Mouse (Mus musculus) neural tube, embryonic 15.5 days (tissue): ENCODE data around the gene Lta. TPM values are rescaled to one million over a fixed set of nuclear protein-coding genes. Genes with fewer than 3 reads are reported as not detected.

Source experiments
- ATAC-seq: fragments of 200-750 bp; cut with Nextera tagmentation; 2 replicates; pipeline ENCODE4 v1.8.0; 2017; ENCODE audit warnings: mild to moderate bottlenecking, moderate TSS enrichment, moderate library complexity; ENCODE audit not compliant: low FRiP score
- H3K27ac ChIP-seq: fragments of 300-500 bp; sonication (generic); replicated peaks from 2 replicates; pipeline ENCODE4 v1.5.1; 2015; ENCODE audit warnings: mild to moderate bottlenecking, inconsistent platforms
- H3K27me3 ChIP-seq: fragments of 300-500 bp; sonication (generic); replicated peaks from 2 replicates; pipeline ENCODE4 v1.6.1; 2015; ENCODE audit warnings: inconsistent platforms
- H3K36me3 ChIP-seq: fragments of 300-500 bp; sonication (generic); 2 replicates; pipeline ENCODE4 v1.6.1; 2015; ENCODE audit warnings: inconsistent platforms
- H3K4me1 ChIP-seq: fragments of 300-500 bp; sonication (generic); 2 replicates; pipeline ENCODE4 v1.6.1; 2015; ENCODE audit warnings: inconsistent platforms
- H3K4me2 ChIP-seq: fragments of 300-500 bp; sonication (generic); 2 replicates; pipeline ENCODE4 v1.6.1; 2015; ENCODE audit warnings: inconsistent platforms, mild to moderate bottlenecking, moderate library complexity
- H3K4me3 ChIP-seq: fragments of 300-500 bp; sonication (generic); replicated peaks from 2 replicates; pipeline ENCODE4 v1.5.1; 2015; ENCODE audit warnings: mild to moderate bottlenecking, inconsistent platforms
- H3K9ac ChIP-seq: fragments of 300-500 bp; sonication (generic); replicated peaks from 2 replicates; pipeline ENCODE4 v1.6.1; 2015; ENCODE audit warnings: mild to moderate bottlenecking, inconsistent platforms
- H3K9me3 ChIP-seq: fragments of 300-500 bp; sonication (generic); replicated peaks from 2 replicates; pipeline ENCODE4 v1.6.1; 2016; ENCODE audit warnings: inconsistent platforms
- WGBS: fragments of 180-500 bp; shearing (Covaris S2); methylation state at CpG from one replicate; pipeline ENCODE4 v1.1.7; 2015; ENCODE audit warnings: mixed read lengths; 5-methylcytosine and 5-hydroxymethylcytosine counted together
- polyA plus RNA-seq: library from polyadenylated mRNA; unstranded; fragments of >200 nt; fragmentation: Nextera tagmentation; extraction: Ambion mirVana; gene quantifications from 2 replicates; pipeline ENCODE4 v1.2.1, GENCODE M21; 2015

Gene Lta
- polyA plus RNA-seq, result 0.75 and 0.77 TPM in 2 replicates

DNA sequence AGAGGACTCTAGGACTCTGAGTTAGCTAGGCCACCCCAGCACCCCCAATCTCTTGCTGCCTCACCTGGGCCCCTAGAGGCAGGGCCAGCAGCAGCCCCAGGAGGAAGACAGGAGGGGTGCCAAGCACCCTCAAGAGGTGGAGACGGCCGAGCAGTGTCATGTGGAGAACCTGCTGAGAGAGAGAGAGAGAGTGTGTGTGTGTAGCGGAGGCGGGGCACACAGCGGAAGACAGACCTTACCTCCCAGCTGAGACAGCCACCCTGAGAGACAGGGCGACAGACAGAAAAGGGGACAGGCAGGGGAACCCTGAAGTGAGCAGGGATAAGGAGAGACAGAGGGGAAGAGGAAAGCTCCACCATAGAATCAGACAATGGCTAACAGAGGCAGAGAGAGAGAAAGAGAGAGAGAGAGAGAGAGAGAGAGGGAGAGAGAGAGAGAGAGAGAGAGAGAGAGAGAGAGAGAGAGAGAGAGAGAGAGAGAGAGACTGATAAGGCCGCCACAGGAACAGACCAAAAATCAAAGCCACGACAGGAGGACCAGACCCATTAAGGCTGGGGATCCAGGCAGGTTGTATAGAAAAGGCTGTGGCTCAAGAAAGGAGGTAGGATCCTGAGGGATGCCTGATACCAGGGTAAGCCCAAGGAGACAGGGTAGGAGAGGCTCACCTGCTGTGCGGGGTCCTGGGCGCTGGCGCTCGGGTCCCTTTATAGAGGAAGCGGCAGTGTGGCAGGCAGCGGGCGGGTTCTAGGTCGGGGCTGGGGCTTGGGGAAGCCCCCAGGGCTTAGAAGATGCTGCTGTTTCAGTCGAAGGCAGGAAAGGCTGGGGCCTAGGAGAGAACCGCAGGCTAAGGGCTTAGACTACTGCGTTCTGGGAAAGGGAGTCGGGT lies at the start of gene Lta:
Gene Lta, minus strand, starts transcription at position 858 of the 886 bp plus-strand sequence.
- Histone ChIP-seq H3K9ac (no peak within 1 kb of the TSS), H3K4me1 (no peaks in the 10 kb centered on the region), H3K9me3 (no peaks in the 10 kb centered on the region), H3K27me3 (peaks cover 24% of the 10 kb centered on the region), H3K27ac (no peak within 1 kb of the TSS), H3K4me2 (no peak within 1 kb of the TSS), H3K4me3 (no peak within 1 kb of the TSS), H3K36me3 (no peaks in the 10 kb centered on the region)
- WGBS, result 36% methylated on average over 20 of the region's 20 CpGs
- no peak for ATAC-seq

DNA sequence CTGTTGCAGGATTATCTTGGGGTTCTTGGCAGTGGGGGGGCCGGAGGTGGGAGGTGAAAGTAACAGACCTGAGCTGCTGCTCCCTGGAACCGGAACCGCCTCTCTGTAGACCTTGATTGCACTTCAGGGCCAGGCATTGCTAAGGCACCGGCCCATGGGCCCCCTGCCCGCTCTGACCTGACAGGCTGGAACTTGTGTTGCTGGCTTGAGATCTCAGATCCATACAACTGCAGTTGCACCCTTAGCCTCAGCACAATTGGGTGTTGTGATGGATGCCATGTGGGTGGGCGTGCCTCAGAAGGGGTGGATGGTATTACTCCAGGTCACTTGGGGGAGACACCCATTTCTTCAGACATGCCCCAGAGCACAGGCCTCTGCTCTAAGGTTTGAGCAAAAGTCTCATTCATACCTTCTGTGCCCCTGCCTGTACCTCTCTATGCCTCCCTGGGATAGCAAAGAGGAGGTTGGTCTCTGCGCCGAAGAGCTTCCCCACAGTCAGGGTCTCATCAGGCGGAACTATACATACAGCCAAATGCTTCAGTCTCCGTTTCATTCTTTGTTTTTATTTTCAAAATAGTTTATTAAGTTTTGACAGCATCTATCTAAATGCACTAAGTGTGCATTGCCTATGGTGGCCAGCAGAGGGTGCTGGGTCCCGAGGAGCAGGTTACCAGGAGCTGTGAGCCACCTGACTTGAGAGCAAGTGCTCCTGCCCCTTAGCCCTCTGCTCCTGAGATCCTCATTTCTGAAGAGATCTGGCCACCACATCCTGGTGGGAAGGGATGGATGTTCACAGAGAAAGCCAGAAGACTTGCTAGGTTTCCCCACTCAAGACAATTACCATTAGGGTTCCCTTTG lies 49.3 kb upstream of the Lta start:
- Histone ChIP-seq H3K36me3 (peaks cover 50% of the 10 kb centered on the region), H3K4me3 (no peak overlapping the region), H3K9me3 (no peaks in the 10 kb centered on the region)

DNA sequence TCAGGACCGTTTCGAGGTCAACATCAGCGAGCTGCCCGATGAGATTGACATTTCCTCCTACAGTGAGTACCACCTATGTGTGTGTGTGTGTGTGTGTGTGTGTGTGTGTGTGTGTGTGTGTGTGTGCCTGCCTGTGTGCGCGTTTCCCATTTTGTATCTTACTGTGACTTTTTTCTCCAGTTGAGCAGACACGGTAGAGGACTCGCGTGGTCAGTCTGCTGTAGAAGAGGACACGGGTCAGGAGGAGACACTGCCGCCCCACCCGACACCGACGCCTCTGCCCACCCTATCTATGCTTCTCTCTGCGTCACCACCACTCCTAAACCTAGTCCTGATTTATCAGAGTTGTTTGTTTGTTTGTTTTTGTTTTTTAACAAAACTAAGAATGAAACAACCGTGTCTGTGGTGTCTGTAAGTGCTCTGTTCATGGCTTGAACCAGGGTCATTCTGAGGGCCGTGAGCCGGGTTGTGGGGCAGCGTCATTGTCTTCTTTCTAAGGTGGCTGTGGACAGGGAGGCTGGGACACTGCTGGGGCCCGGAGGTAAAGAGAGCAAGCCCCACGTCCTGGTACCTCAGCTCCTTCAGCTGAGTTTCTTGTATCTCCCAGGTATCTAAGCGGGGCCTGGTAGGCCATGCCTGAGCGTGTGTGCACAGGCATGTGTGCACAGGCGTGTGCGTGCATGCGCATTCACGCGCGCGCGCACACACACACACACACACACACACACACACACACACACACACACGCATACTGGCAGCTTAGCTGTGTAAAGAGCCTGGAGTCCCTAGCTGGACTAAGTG lies 48.3 kb upstream of the Lta start:
- no peak overlapping the region for H3K27ac ChIP-seq
- WGBS, result 88% methylated on average over 32 of the region's 32 CpGs
- H3K27me3 ChIP-seq, result no peaks in the 10 kb centered on the region
- H3K4me2 ChIP-seq, result no peak overlapping the region
- no peak overlapping the region for H3K4me3 ChIP-seq
- H3K9ac ChIP-seq, result no peak overlapping the region
- peaks cover 60% of the 10 kb centered on the region for H3K36me3 ChIP-seq
- no peak for ATAC-seq
- peaks cover 4% of the 10 kb centered on the region; the same call in 1 of the 2 replicates for H3K4me1 ChIP-seq
- no peaks in the 10 kb centered on the region for H3K9me3 ChIP-seq

More for the DNA sequence above, 49.3 kb upstream of the Lta start:
- 0 out of 2 replicates have a peak, but pooled peaks have one; percentile 6 for ATAC-seq
- H3K4me2 ChIP-seq, result no peak overlapping the region
- no peak overlapping the region for H3K9ac ChIP-seq
- peaks cover 4% of the 10 kb centered on the region; the same call in 1 of the 2 replicates for H3K4me1 ChIP-seq
- H3K27ac ChIP-seq, result no peak overlapping the region
- H3K27me3 ChIP-seq, result 0 out of 2 replicates have a peak, but pooled peaks cover 3% of the 10 kb centered on the region
- 58% methylated on average over 11 of the region's 11 CpGs for WGBS

DNA sequence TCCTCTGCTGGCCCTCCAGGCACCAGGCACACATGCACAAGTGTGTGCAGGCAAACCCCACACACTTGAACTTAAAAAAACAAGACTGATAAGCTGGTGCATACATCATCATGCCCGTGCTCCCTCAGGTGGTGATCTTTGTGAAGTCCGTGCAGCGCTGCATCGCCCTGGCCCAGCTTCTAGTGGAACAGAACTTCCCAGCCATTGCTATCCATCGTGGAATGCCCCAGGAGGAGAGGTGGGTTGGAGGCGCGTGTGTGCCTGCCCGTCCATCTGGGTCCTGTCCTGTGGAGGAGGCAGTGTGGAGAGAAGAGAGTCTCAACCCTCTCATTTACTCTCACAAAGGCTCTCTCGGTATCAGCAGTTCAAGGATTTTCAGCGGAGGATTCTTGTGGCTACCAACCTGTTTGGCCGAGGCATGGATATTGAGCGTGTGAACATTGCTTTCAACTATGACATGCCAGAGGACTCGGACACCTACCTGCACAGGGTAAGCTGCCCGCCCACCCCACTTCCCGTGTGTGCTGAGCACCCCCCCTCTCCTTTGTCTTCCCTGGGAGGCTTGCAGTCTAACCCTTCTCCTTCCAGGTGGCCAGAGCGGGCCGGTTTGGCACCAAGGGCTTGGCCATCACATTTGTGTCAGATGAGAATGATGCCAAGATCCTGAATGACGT lies 47.6 kb upstream of the Lta start:
- no peak for ATAC-seq
- peaks cover 66% of the 10 kb centered on the region for H3K36me3 ChIP-seq

DNA sequence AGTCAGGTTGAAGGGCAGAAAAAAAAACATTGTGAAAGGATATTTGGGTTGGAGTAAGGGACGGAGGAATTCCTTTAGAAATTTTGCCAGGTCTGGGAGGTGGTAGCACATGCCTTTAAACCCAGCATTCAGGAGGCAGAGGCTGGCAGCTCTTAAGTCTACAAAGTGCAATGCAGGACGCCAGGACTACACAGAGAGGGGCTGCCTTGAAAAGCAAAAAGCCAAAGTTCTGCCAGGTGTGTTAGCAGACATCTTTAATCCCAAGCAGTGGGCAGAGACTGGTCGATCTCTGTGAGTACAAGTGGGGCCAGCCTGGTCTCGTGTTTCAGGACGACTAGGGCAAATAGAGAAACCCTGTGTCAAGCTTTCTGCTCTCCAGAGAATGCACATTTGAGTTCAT lies 46.8 kb upstream of the Lta start:
- peaks cover 74% of the 10 kb centered on the region for H3K36me3 ChIP-seq
- no peak overlapping the region for H3K4me3 ChIP-seq
- H3K9ac ChIP-seq, result no peak overlapping the region
- H3K27ac ChIP-seq, result no peak overlapping the region
- peaks cover 8% of the 10 kb centered on the region for H3K4me1 ChIP-seq
- H3K9me3 ChIP-seq, result no peaks in the 10 kb centered on the region
- no peak overlapping the region for H3K4me2 ChIP-seq
- WGBS, result 85% methylated on average over 5 of the region's 5 CpGs
- no peak for ATAC-seq
- H3K27me3 ChIP-seq, result no peaks in the 10 kb centered on the region

More for the DNA sequence above, 47.6 kb upstream of the Lta start:
- H3K4me3 ChIP-seq, result no peak overlapping the region
- no peaks in the 10 kb centered on the region for H3K9me3 ChIP-seq
- no peak overlapping the region for H3K9ac ChIP-seq
- WGBS, result 87% methylated on average over 18 of the region's 18 CpGs
- no peak overlapping the region for H3K4me2 ChIP-seq
- H3K4me1 ChIP-seq, result peaks cover under 1% of the 10 kb centered on the region
- H3K27ac ChIP-seq, result no peak overlapping the region
- H3K27me3 ChIP-seq, result no peaks in the 10 kb centered on the region

DNA sequence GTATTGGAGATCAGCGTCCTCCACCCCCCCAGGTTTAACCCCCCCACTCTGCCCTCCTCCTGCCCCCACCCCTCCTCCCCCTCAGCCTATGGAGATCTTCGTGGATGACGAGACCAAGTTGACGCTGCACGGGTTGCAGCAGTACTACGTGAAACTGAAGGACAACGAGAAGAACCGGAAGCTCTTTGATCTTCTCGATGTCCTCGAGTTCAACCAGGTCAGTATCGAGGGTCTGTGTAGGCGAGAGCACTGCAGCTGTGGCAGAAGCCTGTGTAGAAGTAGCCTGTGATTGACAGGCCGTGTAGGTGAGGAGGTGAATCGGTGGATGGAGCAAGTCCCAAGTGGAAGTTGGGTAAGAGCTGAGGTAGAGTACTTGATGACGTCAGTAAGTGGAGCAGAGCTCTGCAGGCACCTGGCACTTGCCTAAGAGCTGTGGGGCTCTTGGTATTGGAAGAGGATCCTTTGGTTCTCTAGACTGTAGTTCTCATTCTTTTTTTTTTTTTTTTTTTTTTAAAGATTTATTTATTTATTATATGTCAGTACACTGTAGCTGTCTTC lies 46.1 kb upstream of the Lta start:
- Histone ChIP-seq H3K36me3 (peaks cover 81% of the 10 kb centered on the region), H3K27ac (no peak overlapping the region), H3K4me1 (peaks cover 14% of the 10 kb centered on the region), H3K4me2 (no peak overlapping the region), H3K4me3 (no peak overlapping the region), H3K27me3 (no peaks in the 10 kb centered on the region), H3K9me3 (no peaks in the 10 kb centered on the region), H3K9ac (no peak overlapping the region)
- no peak for ATAC-seq
- 85% methylated on average over 15 of the region's 15 CpGs for WGBS

DNA sequence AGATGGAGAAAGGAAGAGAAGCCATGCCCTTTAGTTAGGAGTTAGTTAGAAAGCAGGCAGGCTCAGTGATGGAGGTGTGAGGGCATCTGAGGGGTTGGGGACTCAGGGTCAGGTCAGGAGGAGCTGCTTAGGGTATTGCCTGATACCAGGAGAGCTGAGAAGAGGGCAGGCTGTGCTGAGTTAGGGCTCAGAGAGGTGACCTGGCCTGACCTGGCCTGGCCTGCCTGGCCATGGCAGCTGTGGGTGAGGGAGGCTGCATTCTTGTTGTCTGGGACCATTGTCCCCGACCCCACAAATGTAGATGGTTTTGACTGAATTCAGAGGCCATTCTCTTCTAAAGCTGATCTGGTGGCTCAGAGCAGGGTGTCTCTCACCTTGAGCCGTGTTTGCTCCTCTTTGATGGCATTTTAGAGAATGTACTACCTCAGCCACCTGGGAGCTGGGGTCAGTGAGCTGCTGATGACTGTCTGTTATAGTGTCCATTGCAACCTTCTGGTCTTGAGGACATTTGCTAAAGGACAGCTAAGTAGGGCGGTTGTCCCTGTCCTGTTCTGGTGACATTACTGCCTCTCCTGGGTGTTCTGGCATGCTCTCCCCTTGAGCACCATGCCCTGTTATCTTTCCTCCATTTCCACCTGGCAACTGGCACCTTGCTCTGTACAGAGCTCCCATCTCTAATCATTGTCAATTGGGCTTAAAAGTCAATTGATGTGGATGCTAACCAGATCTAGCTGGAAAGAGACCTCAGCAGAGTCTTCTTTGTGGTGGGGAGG lies 45.4 kb upstream of the Lta start:
- Histone ChIP-seq H3K4me1 (peaks cover 21% of the 10 kb centered on the region), H3K27me3 (no peaks in the 10 kb centered on the region), H3K36me3 (peaks cover 88% of the 10 kb centered on the region), H3K4me3 (no peak overlapping the region), H3K27ac (no peak overlapping the region), H3K4me2 (no peak overlapping the region), H3K9me3 (no peaks in the 10 kb centered on the region), H3K9ac (no peak overlapping the region)
- WGBS, result 93% methylated on average over 3 of the region's 3 CpGs
- no peak for ATAC-seq

DNA sequence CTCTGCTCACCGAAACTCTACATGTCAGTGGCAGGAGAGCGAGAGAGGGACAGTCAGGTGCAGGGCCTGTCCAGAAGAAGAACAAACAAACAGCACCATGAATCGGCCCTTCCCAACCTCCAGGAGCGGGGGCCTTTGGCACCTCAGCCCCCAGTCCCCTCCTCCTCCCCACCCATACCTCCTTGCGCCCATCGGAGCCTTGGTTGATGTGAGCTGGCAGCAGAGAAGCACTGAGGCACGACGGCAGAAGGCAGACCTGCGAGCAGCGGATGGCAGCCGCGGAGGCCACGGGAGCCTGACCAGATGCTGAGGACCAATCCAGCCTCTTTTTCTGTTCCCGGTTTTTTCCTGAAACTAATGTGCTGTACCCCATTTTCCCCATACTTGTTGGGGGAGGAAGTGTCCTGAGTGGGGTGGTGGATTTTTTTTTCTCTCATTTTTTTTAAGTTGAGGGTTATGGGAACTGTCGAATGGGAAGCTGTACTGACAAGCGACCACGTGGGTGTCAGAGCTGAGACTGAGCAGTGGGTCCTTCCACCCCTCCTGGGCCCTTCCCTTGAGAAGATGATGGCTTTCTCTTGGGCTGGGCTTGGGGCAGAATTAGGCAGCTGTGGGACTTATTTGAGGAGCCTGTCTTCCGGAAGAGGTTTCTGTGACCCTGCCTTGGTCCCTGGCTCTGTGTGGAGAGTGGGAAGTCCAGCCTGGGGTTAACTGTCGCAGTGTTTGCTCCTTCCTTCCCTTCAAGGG lies 44.5 kb upstream of the Lta start:
- Histone ChIP-seq H3K36me3 (peaks cover 98% of the 10 kb centered on the region), H3K27me3 (no peaks in the 10 kb centered on the region), H3K27ac (no peak overlapping the region), H3K4me1 (peaks cover 30% of the 10 kb centered on the region), H3K9ac (no peak overlapping the region), H3K9me3 (no peaks in the 10 kb centered on the region), H3K4me3 (no peak overlapping the region), H3K4me2 (no peak overlapping the region)
- no peak for ATAC-seq
- WGBS, result 86% methylated on average over 19 of the region's 19 CpGs

DNA sequence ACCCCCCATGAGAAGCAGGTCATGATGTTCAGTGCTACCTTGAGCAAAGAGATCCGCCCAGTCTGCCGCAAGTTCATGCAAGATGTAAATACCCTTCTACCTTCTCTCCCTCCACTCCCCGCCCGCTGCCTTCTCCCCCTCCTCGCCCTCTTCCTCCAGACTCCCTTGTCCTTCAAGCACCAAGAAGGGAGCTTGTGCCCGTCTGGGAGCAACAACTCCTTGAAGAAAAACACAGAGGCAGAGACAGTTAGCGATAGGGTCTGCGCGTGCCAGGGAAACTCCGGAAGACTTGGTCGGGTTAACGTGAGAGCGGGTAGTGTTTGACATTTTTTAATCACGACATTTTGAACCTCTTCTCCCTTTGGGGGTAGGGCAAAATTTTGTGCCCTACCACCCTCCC lies 43.8 kb upstream of the Lta start:
- no peak overlapping the region for H3K27ac ChIP-seq
- H3K27me3 ChIP-seq, result no peaks in the 10 kb centered on the region
- H3K9me3 ChIP-seq, result no peaks in the 10 kb centered on the region
- peaks cover 98% of the 10 kb centered on the region for H3K36me3 ChIP-seq
- H3K9ac ChIP-seq, result no peak overlapping the region
- H3K4me3 ChIP-seq, result no peak overlapping the region
- ATAC-seq, result no peak
- WGBS, result 91% methylated on average over 14 of the region's 14 CpGs
- peaks cover 37% of the 10 kb centered on the region for H3K4me1 ChIP-seq
- H3K4me2 ChIP-seq, result no peak overlapping the region
